Mouse (Mus musculus) liver, embryonic 14.5 days (tissue): ENCODE measurements around the gene Cmtm2b. TPM values are rescaled to one million over a fixed set of nuclear protein-coding genes. Genes with fewer than 3 reads are reported as not detected.

Experiments used
- ATAC-seq: fragments of 200-750 bp; cut with Nextera tagmentation; 2 replicates; pipeline ENCODE4 v1.8.0; 2017; ENCODE audit warnings: moderate number of reproducible peaks, mild to moderate bottlenecking, moderate library complexity; ENCODE audit not compliant: insufficient read depth
- DNase-seq, 3 experiments: peaks; one replicate each; pipeline ENCODE4 v3.0.0-alpha.2; 2012 to 2013; ENCODE audit warnings: low read depth in 3 of 3, low spot score in 3 of 3
- H3K27ac ChIP-seq: fragments of 300-500 bp; sonication (generic); 2 replicates; pipeline ENCODE4 v1.5.1; 2014; ENCODE audit warnings: moderate library complexity, mild to moderate bottlenecking, control low read depth, inconsistent platforms
- H3K27me3 ChIP-seq: fragments of 300-500 bp; sonication (generic); 2 replicates; pipeline ENCODE4 v1.6.1; 2014; ENCODE audit warnings: mild to moderate bottlenecking, low read length, moderate library complexity; ENCODE audit not compliant: control insufficient read depth, insufficient read depth
- H3K36me3 ChIP-seq: fragments of 300-500 bp; sonication (generic); replicated peaks from 2 replicates; pipeline ENCODE4 v1.6.1; 2014; ENCODE audit warnings: low read depth; ENCODE audit not compliant: control insufficient read depth, insufficient read depth
- H3K4me1 ChIP-seq, 2 experiments: fragments of 200-500 bp in 1 of 2; fragments of 300-500 bp in 1 of 2; sonication (generic) in 1 of 2; replicated peaks; 2 replicates each; pipeline ENCODE4 v1.6.1; 2012 to 2014; ENCODE audit warnings: antibody characterized with exemption in 1 of 2, inconsistent platforms in 1 of 2, low read length in 1 of 2; ENCODE audit not compliant: control insufficient read depth in 2 of 2, insufficient read depth in 2 of 2
- H3K4me2 ChIP-seq: fragments of 300-500 bp; sonication (generic); 2 replicates; pipeline ENCODE4 v1.6.1; 2014; ENCODE audit warnings: low read depth, mild to moderate bottlenecking, control low read depth, moderate library complexity
- H3K4me3 ChIP-seq, 2 experiments: fragments of 200-500 bp in 1 of 2; fragments of 300-500 bp in 1 of 2; sonication (generic) in 1 of 2; 2 replicates each; pipeline ENCODE4 v1.5.1; 2012 to 2014; ENCODE audit warnings: low read depth in 2 of 2, low read length in 2 of 2, mild to moderate bottlenecking in 2 of 2, control low read depth in 1 of 2, inconsistent platforms in 1 of 2, moderate library complexity in 1 of 2; ENCODE audit not compliant: insufficient read depth in 1 of 2
- H3K9ac ChIP-seq: fragments of 300-500 bp; sonication (generic); replicated peaks from 2 replicates; pipeline ENCODE4 v1.6.1; 2014; ENCODE audit warnings: mild to moderate bottlenecking, control low read depth, moderate library complexity
- H3K9me3 ChIP-seq: fragments of 300-500 bp; sonication (generic); 2 replicates; pipeline ENCODE4 v1.6.1; 2016; ENCODE audit warnings: low read length, mixed read lengths; ENCODE audit not compliant: control insufficient read depth
- CTCF ChIP-seq: IDR thresholded peaks from 2 replicates; pipeline ENCODE4 v1.5.1; 2016; ENCODE audit warnings: antibody characterized with exemption, low read depth, control low read depth
- EP300 ChIP-seq: IDR thresholded peaks from 2 replicates; pipeline ENCODE4 v1.6.1; 2016; ENCODE audit warnings: antibody characterized with exemption, low read depth
- WGBS: fragments of 180-500 bp; shearing (Covaris S2); extraction: QIAGEN DNeasy Blood & Tissue Kit; methylation state at CpG from one replicate; pipeline ENCODE4 v1.1.7; 2014; ENCODE audit not compliant: insufficient replicate concordance; 5-methylcytosine and 5-hydroxymethylcytosine counted together
- polyA plus RNA-seq, 2 experiments: library from polyadenylated mRNA; depleted of rRNA in 1 of 2; stranded (reverse) in 1 of 2; unstranded in 1 of 2; fragments of >200 nt; fragmentation: Nextera tagmentation in 1 of 2; extraction: Ambion mirVana in 1 of 2; gene quantifications; 2 replicates each; pipeline versions ENCODE4 v1.2.1 to v1.2.3; 2012 to 2014

Gene Cmtm2b
- polyA plus RNA-seq, 2 experiments = not detected

GRCm38 (mm10) chr8:104374864-104375846, 53.1 kb downstream of the Cmtm2b start:
- Histone ChIP-seq H3K9me3 (no peaks in the 10 kb centered on the region), H3K9ac (no peak overlapping the region), H3K27ac (no peak overlapping the region), H3K27me3 (no peaks in the 10 kb centered on the region), H3K4me3 (no peak overlapping the region), H3K36me3 (no peaks in the 10 kb centered on the region), H3K4me2 (no peak overlapping the region), H3K4me1 (no peaks in the 10 kb centered on the region; a peak in 1 of 4 replicates)
- 54% methylated on average over 14 of the region's 14 CpGs for whole genome bisulfite sequencing
- ATAC-seq (no peak), DNase-seq (no peak)
- no peak for TF ChIP-seq CTCF
- TF ChIP-seq EP300 = no peak

GRCm38 (mm10) chr8:104375959-104376358, 53.9 kb downstream of the Cmtm2b start:
- no peak overlapping the region for H3K4me2 ChIP-seq
- ATAC-seq (no peak), DNase-seq (no peak)
- H3K4me3 ChIP-seq = no peak overlapping the region
- no peaks in the 10 kb centered on the region for H3K27me3 ChIP-seq
- no peak overlapping the region for H3K27ac ChIP-seq
- no peak for TF ChIP-seq EP300
- no peak for TF ChIP-seq CTCF
- H3K9ac ChIP-seq = no peak overlapping the region
- H3K36me3 ChIP-seq = no peaks in the 10 kb centered on the region
- no peaks in the 10 kb centered on the region for H3K9me3 ChIP-seq
- 58% methylated on average over 5 of the region's 5 CpGs for WGBS
- H3K4me1 ChIP-seq = no peaks in the 10 kb centered on the region; a peak in 1 of 4 replicates

- H3K27ac ChIP-seq = no peak overlapping the region
- ATAC-seq (no peak), DNase-seq (no peak)
- no peaks in the 10 kb centered on the region; a peak in 1 of 4 replicates for H3K4me1 ChIP-seq
- no peak overlapping the region for H3K4me2 ChIP-seq
- no peak for TF ChIP-seq EP300
- TF ChIP-seq CTCF = no peak
- H3K9ac ChIP-seq = no peak overlapping the region
- H3K9me3 ChIP-seq = no peaks in the 10 kb centered on the region
- no peak overlapping the region for H3K4me3 ChIP-seq
- no peaks in the 10 kb centered on the region for H3K27me3 ChIP-seq
- H3K36me3 ChIP-seq = no peaks in the 10 kb centered on the region
- 69% methylated on average over 11 of the region's 11 CpGs for WGBS
These were observed 54.6 kb downstream of the Cmtm2b start for GRCm38 (mm10) chr8:104376669-104377068.

GRCm38 (mm10) chr8:104379301-104379836, 57.3 kb downstream of the Cmtm2b start:
- H3K4me3 ChIP-seq = no peak overlapping the region
- no peak overlapping the region for H3K9ac ChIP-seq
- WGBS = 78% methylated on average over 10 of the region's 10 CpGs
- no peak overlapping the region for H3K4me2 ChIP-seq
- no peaks in the 10 kb centered on the region for H3K36me3 ChIP-seq
- no peaks in the 10 kb centered on the region for H3K9me3 ChIP-seq
- no peak overlapping the region for H3K27ac ChIP-seq
- no peak for ATAC-seq
- no peak for DNase-seq
- TF ChIP-seq CTCF = no peak
- TF ChIP-seq EP300 = no peak
- H3K27me3 ChIP-seq = no peaks in the 10 kb centered on the region
- H3K4me1 ChIP-seq = peaks cover 0 to 3% of the 10 kb centered on the region in 2 experiments; a peak in 1 of 4 replicates

- H3K4me2 ChIP-seq = no peak overlapping the region
- TF ChIP-seq CTCF (no peak), EP300 (no peak)
- H3K4me3 ChIP-seq = no peak overlapping the region
- DNase-seq = no peak
- ATAC-seq = no peak
- no peaks in the 10 kb centered on the region for H3K36me3 ChIP-seq
- H3K9me3 ChIP-seq = no peaks in the 10 kb centered on the region
- no peak overlapping the region for H3K27ac ChIP-seq
- peaks cover 0 to 3% of the 10 kb centered on the region in 2 experiments; a peak in 1 of 4 replicates for H3K4me1 ChIP-seq
- 65% methylated on average over 7 of the region's 7 CpGs for WGBS
- H3K27me3 ChIP-seq = no peaks in the 10 kb centered on the region
- H3K9ac ChIP-seq = no peak overlapping the region
These were observed 58.2 kb downstream of the Cmtm2b start for GRCm38 (mm10) chr8:104380269-104380668.

Other genes with a start within 250 kb of the Cmtm2b start
- gene Cdh5, start 220.6 kb upstream of the Cmtm2b start, polyA plus RNA-seq (2012; rRNA removed) = 11.3 and 11.6 TPM in 2 replicates
- 7.3 and 8.5 TPM in 2 replicates for gene Cdh5, start 220.6 kb upstream of the Cmtm2b start, polyA plus RNA-seq (2014; fragmentation: Nextera tagmentation; extraction: Ambion mirVana)
- 0.02 and 0.05 TPM in 2 replicates for gene Bean1, start 151.8 kb upstream of the Cmtm2b start, polyA plus RNA-seq (2012; rRNA removed)
- not detected in 2 replicates for gene Bean1, start 151.8 kb upstream of the Cmtm2b start, polyA plus RNA-seq (2014; fragmentation: Nextera tagmentation; extraction: Ambion mirVana)
- 3.1 and 3.9 TPM in 2 replicates for gene Tk2, start 73.7 kb upstream of the Cmtm2b start, polyA plus RNA-seq (2012; rRNA removed)
- gene Tk2, start 73.7 kb upstream of the Cmtm2b start, polyA plus RNA-seq (2014; fragmentation: Nextera tagmentation; extraction: Ambion mirVana) = 4.9 and 7.0 TPM in 2 replicates
- 10.2 and 13.6 TPM in 2 replicates for gene Cklf, start 71.4 kb upstream of the Cmtm2b start, polyA plus RNA-seq (2012; rRNA removed)
- gene Cklf, start 71.4 kb upstream of the Cmtm2b start, polyA plus RNA-seq (2014; fragmentation: Nextera tagmentation; extraction: Ambion mirVana) = 16.5 and 17.9 TPM in 2 replicates
- gene Cmtm2a, start 29.0 kb upstream of the Cmtm2b start, polyA plus RNA-seq (2012; rRNA removed) = not detected in 2 replicates
- gene Cmtm2a, start 29.0 kb upstream of the Cmtm2b start, polyA plus RNA-seq (2014; fragmentation: Nextera tagmentation; extraction: Ambion mirVana) = not detected in 2 replicates
- not detected in 2 replicates for gene Gm45711, start 12.1 kb upstream of the Cmtm2b start, polyA plus RNA-seq (2012; rRNA removed)
- gene Gm45711, start 12.1 kb upstream of the Cmtm2b start, polyA plus RNA-seq (2014; fragmentation: Nextera tagmentation; extraction: Ambion mirVana) = not detected in 2 replicates
- gene Cmtm1, start 12.1 kb upstream of the Cmtm2b start, polyA plus RNA-seq (2012; rRNA removed) = not detected in 2 replicates
- gene Cmtm1, start 12.1 kb upstream of the Cmtm2b start, polyA plus RNA-seq (2014; fragmentation: Nextera tagmentation; extraction: Ambion mirVana) = not detected in 2 replicates
- not detected in 2 replicates for gene Gm11020, start 663 bp upstream of the Cmtm2b start, polyA plus RNA-seq (2012; rRNA removed)
- not detected in 2 replicates for gene Gm11020, start 663 bp upstream of the Cmtm2b start, polyA plus RNA-seq (2014; fragmentation: Nextera tagmentation; extraction: Ambion mirVana)
- gene Cmtm3, start 17.2 kb downstream of the Cmtm2b start, polyA plus RNA-seq (2012; rRNA removed) = 14.0 and 14.3 TPM in 2 replicates
- gene Cmtm3, start 17.2 kb downstream of the Cmtm2b start, polyA plus RNA-seq (2014; fragmentation: Nextera tagmentation; extraction: Ambion mirVana) = 14.1 and 14.6 TPM in 2 replicates
- 1.7 TPM in 2 replicates for gene Cmtm4, start 73.6 kb downstream of the Cmtm2b start, polyA plus RNA-seq (2012; rRNA removed)
- gene Cmtm4, start 73.6 kb downstream of the Cmtm2b start, polyA plus RNA-seq (2014; fragmentation: Nextera tagmentation; extraction: Ambion mirVana) = 0.44 and 0.54 TPM in 2 replicates
- 5.8 and 9.4 TPM in 2 replicates for gene Dync1li2, start 120.8 kb downstream of the Cmtm2b start, polyA plus RNA-seq (2012; rRNA removed)
- 8.2 and 9.8 TPM in 2 replicates for gene Dync1li2, start 120.8 kb downstream of the Cmtm2b start, polyA plus RNA-seq (2014; fragmentation: Nextera tagmentation; extraction: Ambion mirVana)
- not detected in 2 replicates for gene Terb1, start 187.7 kb downstream of the Cmtm2b start, polyA plus RNA-seq (2012; rRNA removed)
- not detected in 2 replicates for gene Terb1, start 187.7 kb downstream of the Cmtm2b start, polyA plus RNA-seq (2014; fragmentation: Nextera tagmentation; extraction: Ambion mirVana)
- 12.4 and 23.4 TPM in 2 replicates for gene Nae1, start 212.4 kb downstream of the Cmtm2b start, polyA plus RNA-seq (2012; rRNA removed)
- gene Nae1, start 212.4 kb downstream of the Cmtm2b start, polyA plus RNA-seq (2014; fragmentation: Nextera tagmentation; extraction: Ambion mirVana) = 36.4 and 37.5 TPM in 2 replicates
- gene Car7, start 212.5 kb downstream of the Cmtm2b start, polyA plus RNA-seq (2012; rRNA removed) = 2.5 and 5.0 TPM in 2 replicates
- gene Car7, start 212.5 kb downstream of the Cmtm2b start, polyA plus RNA-seq (2014; fragmentation: Nextera tagmentation; extraction: Ambion mirVana) = 5.0 and 11.2 TPM in 2 replicates